Mouse (Mus musculus) liver, embryonic 14.5 days (tissue): ENCODE results near the gene Nt5dc1.

Source experiments
- CTCF ChIP-seq: IDR thresholded peaks from 2 replicates; pipeline ENCODE4 v1.5.1; 2016; ENCODE audit warnings: antibody characterized with exemption, low read depth, control low read depth
- EP300 ChIP-seq: IDR thresholded peaks from 2 replicates; pipeline ENCODE4 v1.6.1; 2016; ENCODE audit warnings: antibody characterized with exemption, low read depth

GRCm38 (mm10) chr10:34271681-34272080 is 146.7 kb downstream of the Nt5dc1 start:
- TF ChIP-seq CTCF (no peak), EP300 (no peak)
